Mouse (Mus musculus): ENCODE measurements around the gene Adcy7.

DNA sequence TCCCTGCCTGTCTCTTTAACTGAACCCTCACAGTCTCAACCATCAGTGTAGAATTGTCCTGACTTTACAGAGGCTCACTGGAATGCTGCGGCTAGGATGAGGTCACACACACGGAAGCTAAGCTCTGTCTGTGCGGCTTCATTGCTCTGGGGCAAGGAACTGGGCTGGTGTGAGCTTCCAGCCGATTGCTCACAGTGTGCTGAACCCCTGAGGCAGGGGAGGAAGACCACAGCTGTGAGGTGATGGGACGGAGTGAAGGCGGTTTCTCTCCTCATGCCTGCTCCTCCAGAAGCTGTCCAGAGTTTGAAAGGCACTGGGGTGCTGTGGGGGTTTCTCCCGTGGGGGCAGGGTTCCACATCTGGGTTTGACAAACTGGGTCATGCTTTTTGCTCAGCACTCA is 12.5 kb downstream of the Adcy7 start:
- TF ChIP-seq CTCF (IDR thresholded peaks at IDR 0.05; ENCODE audit: borderline replicate concordance, insufficient read depth, low read depth, low read length) (no peak), POLR2A (IDR thresholded peaks at IDR 0.05; ENCODE audit: borderline replicate concordance, insufficient read depth, low read length) (no peak)

All from cerebellum, adult 2 months (tissue).